Mouse (Mus musculus): ENCODE results near the gene Tcn2. TPM values are rescaled to one million over a fixed set of nuclear protein-coding genes. Genes with fewer than 3 reads are reported as not detected.

Gene Tcn2
- polyA plus RNA-seq (2016; fragmentation: Nextera tagmentation; extraction: Ambion mirVana), result 73.3 and 74.2 TPM in 2 replicates

- no peaks in the 10 kb centered on the region for H3K27me3 ChIP-seq (replicated peaks)
- peak within 1 kb of the TSS; percentile 70 for H3K4me3 ChIP-seq
- H3K36me3 ChIP-seq, result peaks cover 19% of the 10 kb centered on the region
- WGBS, result under 1% methylated on average over 25 of the region's 26 CpGs
- ATAC-seq (ENCODE audit: insufficient number of reproducible peaks, low FRiP score), result peak; percentile 93
- no peaks in the 10 kb centered on the region for H3K9me3 ChIP-seq (replicated peaks)
- peak within 1 kb of the TSS; percentile 80 for H3K9ac ChIP-seq
- peak within 1 kb of the TSS; percentile 83 for H3K4me2 ChIP-seq
- H3K4me1 ChIP-seq (replicated peaks), result peaks cover 19% of the 10 kb centered on the region
- H3K27ac ChIP-seq (ENCODE audit: poor library complexity, severe bottlenecking), result peak within 1 kb of the TSS; percentile 67
These were observed at the start of gene Tcn2 for GRCm38 (mm10) chr11:3931511-3932211. Gene Tcn2 (minus strand): TSS chr11:3932159.

GRCm38 (mm10) chr11:3981536-3981935 is 49.6 kb upstream of the Tcn2 start:
- peaks cover 47% of the 10 kb centered on the region for H3K36me3 ChIP-seq
- no peak overlapping the region for H3K4me3 ChIP-seq
- H3K4me1 ChIP-seq (replicated peaks), result peaks cover 21% of the 10 kb centered on the region
- peaks cover 26% of the 10 kb centered on the region for H3K27me3 ChIP-seq (replicated peaks)
- H3K9ac ChIP-seq, result no peak overlapping the region
- no peak overlapping the region for H3K4me2 ChIP-seq
- WGBS, result 51% methylated on average over 6 of the region's 6 CpGs
- no peak overlapping the region; the same call in 1 of the 2 replicates for H3K27ac ChIP-seq (ENCODE audit: poor library complexity, severe bottlenecking)
- no peak for ATAC-seq (ENCODE audit: insufficient number of reproducible peaks, low FRiP score)
- no peaks in the 10 kb centered on the region for H3K9me3 ChIP-seq (replicated peaks)

- no peak overlapping the region for H3K4me3 ChIP-seq
- H3K27me3 ChIP-seq (replicated peaks), result peaks cover 8% of the 10 kb centered on the region
- ATAC-seq (ENCODE audit: insufficient number of reproducible peaks, low FRiP score), result no peak
- H3K4me1 ChIP-seq (replicated peaks), result peaks cover 10% of the 10 kb centered on the region
- no peak overlapping the region for H3K27ac ChIP-seq (ENCODE audit: poor library complexity, severe bottlenecking)
- H3K9ac ChIP-seq, result no peak overlapping the region
- WGBS, result 91% methylated on average over 5 of the region's 5 CpGs
- H3K9me3 ChIP-seq (replicated peaks), result no peaks in the 10 kb centered on the region
- no peak overlapping the region for H3K4me2 ChIP-seq
- peaks cover 78% of the 10 kb centered on the region for H3K36me3 ChIP-seq
These were observed 46.5 kb upstream of the Tcn2 start for GRCm38 (mm10) chr11:3978421-3978820.

GRCm38 (mm10) chr11:3976678-3977077 is 44.7 kb upstream of the Tcn2 start, which contains the start of gene 4930556J24Rik:
Gene 4930556J24Rik (minus strand): TSS chr11:3976778.
- Histone ChIP-seq H3K4me3 (no peak within 1 kb of the TSS), H3K27me3 (replicated peaks) (no peaks in the 10 kb centered on the region), H3K36me3 (peaks cover 96% of the 10 kb centered on the region), H3K9me3 (replicated peaks) (no peaks in the 10 kb centered on the region), H3K4me2 (no peak within 1 kb of the TSS), H3K27ac (ENCODE audit: poor library complexity, severe bottlenecking) (no peak within 1 kb of the TSS), H3K9ac (no peak within 1 kb of the TSS), H3K4me1 (replicated peaks) (no peaks in the 10 kb centered on the region)
- WGBS, result 97% methylated on average over 6 of the region's 6 CpGs
- ATAC-seq (ENCODE audit: insufficient number of reproducible peaks, low FRiP score), result no peak

DNA sequence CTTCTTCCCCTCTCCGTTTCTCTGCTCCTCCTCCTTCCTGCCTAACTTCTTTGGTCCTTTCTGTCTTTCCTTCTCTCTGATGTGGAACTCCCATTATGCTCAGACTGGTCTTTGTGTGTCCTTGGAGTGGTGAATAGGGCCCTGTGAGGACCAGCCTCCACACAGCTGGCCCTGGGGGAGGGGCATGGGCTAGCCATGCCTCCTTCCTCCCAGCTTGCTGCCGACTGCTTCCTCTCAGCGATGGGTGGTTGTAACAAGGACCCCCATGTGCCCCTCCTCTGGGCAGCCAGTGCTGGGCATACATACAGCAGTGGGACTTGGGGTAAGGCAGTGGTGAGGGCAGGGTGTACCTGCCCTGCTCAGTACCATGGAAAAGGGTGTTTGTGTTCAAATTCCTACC is 42.4 kb upstream of the Tcn2 start:
- Histone ChIP-seq H3K27me3 (replicated peaks) (no peaks in the 10 kb centered on the region), H3K4me2 (no peak overlapping the region), H3K27ac (ENCODE audit: poor library complexity, severe bottlenecking) (no peak overlapping the region), H3K4me3 (no peak overlapping the region), H3K9me3 (replicated peaks) (no peaks in the 10 kb centered on the region), H3K9ac (no peak overlapping the region), H3K4me1 (replicated peaks) (no peaks in the 10 kb centered on the region), H3K36me3 (peaks cover 100% of the 10 kb centered on the region)
- ATAC-seq (ENCODE audit: insufficient number of reproducible peaks, low FRiP score), result no peak
- 84% methylated on average over 3 of the region's 3 CpGs for WGBS

- Histone ChIP-seq H3K36me3 (peaks cover 97% of the 10 kb centered on the region), H3K27me3 (replicated peaks) (no peaks in the 10 kb centered on the region), H3K9ac (no peak overlapping the region), H3K4me3 (no peak overlapping the region), H3K9me3 (replicated peaks) (no peaks in the 10 kb centered on the region), H3K27ac (ENCODE audit: poor library complexity, severe bottlenecking) (no peak overlapping the region), H3K4me2 (no peak overlapping the region), H3K4me1 (replicated peaks) (no peaks in the 10 kb centered on the region)
- WGBS, result 89% methylated on average over 7 of the region's 7 CpGs
- ATAC-seq (ENCODE audit: insufficient number of reproducible peaks, low FRiP score), result no peak
These were observed 41.1 kb upstream of the Tcn2 start for GRCm38 (mm10) chr11:3973081-3973480.

GRCm38 (mm10) chr11:3970361-3970760 is 38.4 kb upstream of the Tcn2 start:
- Histone ChIP-seq H3K4me3 (no peak overlapping the region), H3K36me3 (peaks cover 75% of the 10 kb centered on the region), H3K27me3 (replicated peaks) (no peaks in the 10 kb centered on the region), H3K4me2 (no peak overlapping the region), H3K4me1 (replicated peaks) (no peaks in the 10 kb centered on the region), H3K9me3 (replicated peaks) (no peaks in the 10 kb centered on the region), H3K27ac (ENCODE audit: poor library complexity, severe bottlenecking) (no peak overlapping the region), H3K9ac (no peak overlapping the region)
- no peak for ATAC-seq (ENCODE audit: insufficient number of reproducible peaks, low FRiP score)
- 96% methylated on average over 7 of the region's 7 CpGs for WGBS

GRCm38 (mm10) chr11:3969837-3970236 is 37.9 kb upstream of the Tcn2 start:
- Histone ChIP-seq H3K27me3 (replicated peaks) (no peaks in the 10 kb centered on the region), H3K4me1 (replicated peaks) (peaks cover 3% of the 10 kb centered on the region), H3K4me2 (no peak overlapping the region), H3K27ac (ENCODE audit: poor library complexity, severe bottlenecking) (no peak overlapping the region), H3K9me3 (replicated peaks) (no peaks in the 10 kb centered on the region), H3K9ac (no peak overlapping the region), H3K4me3 (no peak overlapping the region), H3K36me3 (peaks cover 69% of the 10 kb centered on the region)
- WGBS, result 76% methylated on average over 3 of the region's 3 CpGs
- ATAC-seq (ENCODE audit: insufficient number of reproducible peaks, low FRiP score), result no peak

DNA sequence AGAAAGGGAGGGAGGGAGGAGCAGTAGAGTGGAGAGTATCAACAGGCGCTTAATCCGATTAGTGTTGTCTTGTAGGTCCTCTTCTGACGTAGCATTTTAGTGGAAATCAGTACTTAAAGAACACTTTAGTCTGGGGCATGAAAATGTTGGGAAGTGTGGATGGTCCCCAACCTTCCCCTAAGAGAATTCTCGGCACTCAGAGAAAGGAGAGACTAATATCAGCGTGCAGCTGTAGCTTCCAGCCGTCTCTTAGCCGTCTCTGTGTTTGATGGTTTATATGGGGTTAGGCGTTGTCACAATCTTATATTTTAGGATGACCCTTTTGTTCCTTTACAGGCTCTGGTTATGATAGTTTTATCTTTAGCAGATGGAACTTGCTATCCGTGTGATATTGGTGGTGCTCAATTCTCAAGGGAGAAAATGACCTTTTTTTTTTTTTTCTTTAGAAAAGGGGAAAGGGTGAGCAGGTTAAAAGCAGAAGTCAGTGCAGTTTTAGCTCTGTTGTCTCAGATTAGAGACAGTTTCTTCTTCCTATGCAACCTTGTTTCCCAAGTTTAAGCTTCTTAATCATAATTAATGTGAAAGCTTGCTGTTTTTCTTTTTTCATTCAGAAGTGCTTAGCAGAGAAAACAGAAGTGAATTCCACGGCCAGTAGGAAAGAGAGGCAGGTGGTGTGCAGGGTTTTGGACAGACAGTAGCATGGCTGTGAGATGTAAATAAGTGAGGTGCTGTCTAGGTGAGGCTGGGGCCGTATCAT is 32.6 kb upstream of the Tcn2 start:
- H3K27ac ChIP-seq (ENCODE audit: poor library complexity, severe bottlenecking), result peak overlapping the region; percentile 56; the same call in 1 of the 2 replicates
- H3K4me3 ChIP-seq, result peak overlapping the region; percentile 97
- H3K27me3 ChIP-seq (replicated peaks), result peaks cover 6% of the 10 kb centered on the region; the same call in 1 of the 2 replicates
- ATAC-seq (ENCODE audit: insufficient number of reproducible peaks, low FRiP score), result no peak
- WGBS, result 14% methylated on average over 11 of the region's 11 CpGs
- peaks cover 17% of the 10 kb centered on the region for H3K36me3 ChIP-seq
- peak overlapping the region; percentile 90 for H3K9ac ChIP-seq
- H3K4me2 ChIP-seq, result peak overlapping the region; percentile 82
- no peaks in the 10 kb centered on the region for H3K9me3 ChIP-seq (replicated peaks)
- H3K4me1 ChIP-seq (replicated peaks), result peaks cover 7% of the 10 kb centered on the region

- H3K4me3 ChIP-seq, result peak within 1 kb of the TSS; percentile 97
- under 1% methylated on average over 31 of the region's 31 CpGs for WGBS
- peak within 1 kb of the TSS; percentile 56 for H3K27ac ChIP-seq (ENCODE audit: poor library complexity, severe bottlenecking)
- peak; percentile 92 for ATAC-seq (ENCODE audit: insufficient number of reproducible peaks, low FRiP score)
- peaks cover 6% of the 10 kb centered on the region; the same call in 1 of the 2 replicates for H3K27me3 ChIP-seq (replicated peaks)
- peak within 1 kb of the TSS; percentile 90 for H3K9ac ChIP-seq
- peak within 1 kb of the TSS; percentile 82 for H3K4me2 ChIP-seq
- H3K9me3 ChIP-seq (replicated peaks), result no peaks in the 10 kb centered on the region
- H3K36me3 ChIP-seq, result peaks cover 9% of the 10 kb centered on the region
- peaks cover 7% of the 10 kb centered on the region for H3K4me1 ChIP-seq (replicated peaks)
These were observed 31.9 kb upstream of the Tcn2 start, which contains the start of gene Pes1 for GRCm38 (mm10) chr11:3963610-3964415. Gene Pes1 (plus strand): TSS chr11:3963975.

All from heart, embryonic 12.5 days (tissue).